9 mouse cellular contexts compared by ENCODE assay signal in the genomic region with DNA sequence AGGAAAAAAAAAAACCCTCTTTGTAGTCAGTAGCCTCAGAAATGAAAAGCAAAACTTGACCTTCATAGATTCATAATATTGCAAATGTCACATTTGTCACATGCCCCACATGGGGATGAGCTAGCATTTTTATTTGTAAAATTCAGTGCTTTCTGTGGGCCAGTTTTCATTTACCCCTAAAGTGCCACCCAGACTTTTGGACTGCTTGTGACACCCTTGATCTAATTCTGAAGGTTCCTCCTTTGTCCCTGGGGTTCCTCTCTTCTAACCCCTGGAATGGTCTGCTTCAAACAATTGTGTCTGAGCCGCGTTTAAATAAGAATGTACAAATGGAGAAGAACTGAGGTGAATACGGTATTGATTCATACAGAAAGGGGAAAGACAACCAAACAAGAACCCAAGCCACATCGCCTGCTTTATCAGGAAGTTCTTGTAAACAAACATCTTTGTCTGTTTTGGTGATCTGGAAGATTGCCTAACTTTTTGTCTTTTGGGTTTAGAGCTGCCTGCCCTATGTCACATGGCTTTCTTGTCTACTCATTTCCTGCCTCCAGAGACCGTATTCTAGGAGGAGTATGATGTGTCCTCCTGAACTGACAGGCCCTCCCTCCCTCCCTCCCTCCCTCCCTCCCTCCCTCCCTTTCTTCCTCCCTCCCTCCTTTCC.
DNase-seq lines count a peak whose midpoint lies in the region; ATAC-seq lines count a peak whose summit lies in the region.
"Had no signal": no experiment of that assay in that cellular context is flagged by ENCODE, and none has a peak within 500 bp of the region (broad histone marks: within the 10 kb centered on the region; RNA-seq: fewer than 3 reads in every experiment).

No protein-coding gene starts in this region.

- ATAC-seq in inflammation-experienced regulatory T-cells, adult 6 months, result peak; percentile 75
- ATAC-seq: Patski had no signal

- DNase-seq in kidney, adult 11 months, result peak; percentile 14
- no peak for DNase-seq in kidney, postnatal 4 days
- peak; percentile 81 for DNase-seq in 416B (ENCODE audit: low read depth)
- DNase-seq in CD4-positive, CD25-positive, alpha-beta regulatory T cell, adult 2 months (ENCODE audit: low read depth, low spot score), result peak; percentile 66
- DNase-seq in natural killer cell, adult 2 months (ENCODE audit: low spot score in 2 of 2), result no peak
- DNase-seq in layer of hippocampus, postnatal 14 days (ENCODE audit: low spot score in 2 of 2), result no peak
- no peak for DNase-seq in right cerebral cortex, postnatal 4 days

Comparison
In these comparisons a context has a peak if more than half of its experiments do, and no peak if none do; other contexts are left out.
1. DNase-seq: peak in kidney, adult 11 months (single experiment), 416B (single experiment) and CD4-positive, CD25-positive, alpha-beta regulatory T cell, adult 2 months (single experiment); none in kidney, postnatal 4 days (0 of 2), natural killer cell, adult 2 months (0 of 2), layer of hippocampus, postnatal 14 days (0 of 2) and right cerebral cortex, postnatal 4 days (single experiment).